Mouse (Mus musculus) adrenal gland, adult (tissue): Measurements from ENCODE around the gene Antxr1.
A peak's percentile ranks its signal among the peaks of the same experiment; 100 is the strongest.

ENCODE experiments used
- DNase-seq, 2 experiments: peaks; one replicate each; pipeline ENCODE4 v3.0.0; 2022 to 2023; ENCODE audit warnings: low spot score in 1 of 2; ENCODE audit not compliant: inconsistent age in 2 of 2

Gene Antxr1

DNA sequence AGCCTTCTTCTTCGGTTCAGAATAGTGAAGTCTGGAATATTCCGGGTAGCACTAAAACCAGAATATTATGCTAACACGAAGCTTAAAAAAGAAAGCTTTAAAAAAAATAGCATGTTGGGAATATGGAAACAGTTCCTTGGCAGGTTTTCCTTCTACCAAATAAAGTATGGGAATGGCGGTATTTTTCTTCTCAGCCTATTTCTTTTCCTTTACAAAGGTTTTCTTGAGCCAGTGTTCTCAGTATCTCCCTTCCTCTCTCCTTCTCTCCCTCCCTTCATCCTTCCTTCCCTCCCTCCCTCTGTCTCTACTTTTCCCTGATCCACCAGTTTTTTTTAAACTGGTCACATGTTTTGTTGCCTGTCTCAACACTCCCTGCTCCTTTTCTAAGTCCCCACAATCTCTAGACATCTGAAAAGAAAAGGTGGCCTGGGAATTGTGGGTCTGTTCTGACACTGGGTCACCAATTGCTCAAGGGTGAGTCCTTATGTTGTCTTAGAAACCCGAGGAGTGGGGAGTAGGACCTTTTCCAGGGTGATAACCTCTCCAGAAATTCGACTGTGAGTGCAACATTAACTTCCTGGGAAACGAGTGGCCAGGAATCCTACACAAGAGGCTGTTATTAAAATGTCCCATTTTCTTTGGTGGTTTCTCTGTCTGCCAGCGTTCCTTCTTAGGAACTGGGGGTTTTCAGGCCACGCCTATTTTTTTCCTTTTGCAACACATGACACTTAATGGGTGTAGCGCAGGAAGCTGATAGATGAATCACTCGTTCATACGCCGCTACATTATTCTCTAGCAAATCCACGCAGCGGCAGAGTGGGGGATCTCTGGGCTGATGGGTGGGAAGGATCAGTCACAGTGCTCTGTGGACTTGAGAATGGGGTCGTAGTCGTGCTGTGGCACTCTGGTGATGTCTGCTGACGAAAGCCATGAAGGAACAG, 42.4 kb downstream of the Antxr1 start:
- no peak for DNase-seq

DNA sequence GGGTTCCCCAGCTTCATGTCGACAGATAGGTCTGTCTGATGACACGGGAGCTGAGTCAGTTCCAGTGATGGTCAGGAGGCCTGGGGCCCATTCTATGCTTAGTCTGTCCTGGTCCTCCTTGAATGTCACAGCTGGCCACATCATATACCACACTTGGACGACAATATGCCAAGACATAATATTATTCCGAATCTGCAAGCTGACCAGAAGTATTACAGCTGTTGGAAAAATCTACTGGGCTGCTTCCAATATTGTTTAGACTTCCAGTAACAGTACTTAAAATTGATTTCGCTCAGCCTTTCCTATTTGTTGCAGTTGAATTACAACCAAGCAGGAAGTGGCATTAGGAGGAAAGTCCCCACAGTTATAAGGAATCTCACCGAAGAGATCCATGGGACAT, 48.4 kb downstream of the Antxr1 start:
- DNase-seq: no peak

DNA sequence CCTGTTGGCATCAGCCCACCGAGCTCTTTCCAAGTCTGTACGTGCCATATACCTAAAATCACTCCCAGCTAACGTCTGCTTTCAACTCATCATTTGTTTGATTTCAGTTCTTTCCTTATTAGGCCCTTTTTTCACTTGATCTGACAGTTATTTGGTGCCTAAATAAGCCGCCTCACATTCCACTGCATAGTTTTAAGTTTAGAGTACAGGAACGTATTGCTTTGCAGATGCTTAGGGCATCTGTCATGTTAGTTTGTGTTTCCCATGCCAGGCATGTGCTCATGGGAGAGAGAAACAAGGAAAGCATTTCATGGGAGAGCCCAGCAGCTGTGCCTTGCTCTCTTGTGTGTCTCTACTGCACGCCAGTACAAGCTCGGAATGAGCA, 50.3 kb downstream of the Antxr1 start:
- no peak for DNase-seq

GRCm38 (mm10) chr6:87284716-87285364, 50.8 kb downstream of the Antxr1 start:
- DNase-seq: no peak

DNA sequence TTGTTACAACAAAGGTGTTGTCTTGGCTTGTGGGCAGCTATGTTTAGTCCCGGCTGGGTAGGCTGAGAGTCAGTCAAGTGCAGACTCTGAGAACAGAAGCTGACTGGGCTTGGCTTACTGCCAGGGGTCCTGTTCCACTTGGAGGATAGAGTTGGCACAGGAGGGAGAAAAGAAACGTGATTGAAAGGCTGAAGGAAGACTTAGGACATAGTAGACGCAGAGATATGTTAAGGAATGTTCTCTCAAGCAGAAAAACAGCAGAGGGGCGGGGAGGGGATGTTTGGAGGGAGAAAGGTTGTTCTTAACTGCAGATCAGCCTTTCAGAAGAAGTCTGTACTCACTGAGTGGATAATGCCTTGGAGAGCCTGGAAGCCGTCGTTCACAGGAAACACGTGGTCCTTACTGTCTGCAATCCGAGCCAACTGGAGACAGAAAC, 53.3 kb downstream of the Antxr1 start:
- DNase-seq: peak; percentile 8 to 46

- no peak for DNase-seq
Measured at GRCm38 (mm10) chr6:87281771-87282170, 53.9 kb downstream of the Antxr1 start.

- no peak for DNase-seq
Measured at GRCm38 (mm10) chr6:87278151-87278550, 57.5 kb downstream of the Antxr1 start.

- peak; percentile 10 to 66 for DNase-seq
Measured at GRCm38 (mm10) chr6:87277527-87277926, 58.1 kb downstream of the Antxr1 start.

DNA sequence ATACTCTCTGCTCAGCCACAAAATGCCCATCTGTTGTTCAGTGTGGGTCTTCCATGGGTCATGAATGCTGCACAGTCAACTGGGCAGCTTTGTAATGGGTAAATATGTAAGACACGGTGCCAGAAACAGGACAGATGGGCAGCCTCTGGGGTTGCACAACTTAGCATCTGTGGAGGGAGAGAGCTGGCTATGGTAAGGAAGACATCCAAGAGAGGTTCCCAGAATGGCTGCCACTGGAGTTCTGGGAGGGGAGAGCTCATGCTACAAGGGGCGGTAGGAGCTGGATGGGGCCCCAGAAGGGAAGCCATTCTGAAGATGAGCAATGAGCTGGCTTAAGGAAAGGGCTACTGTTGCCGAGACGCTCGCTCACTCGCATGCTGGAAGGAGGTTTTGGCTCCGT, 58.7 kb downstream of the Antxr1 start:
- no peak for DNase-seq

- DNase-seq: no peak
Measured at GRCm38 (mm10) chr6:87274779-87275178, 60.8 kb downstream of the Antxr1 start.

- no peak for DNase-seq
Measured at GRCm38 (mm10) chr6:87273791-87274190, 61.8 kb downstream of the Antxr1 start.

GRCm38 (mm10) chr6:87273141-87273540, 62.5 kb downstream of the Antxr1 start:
- DNase-seq: no peak

DNA sequence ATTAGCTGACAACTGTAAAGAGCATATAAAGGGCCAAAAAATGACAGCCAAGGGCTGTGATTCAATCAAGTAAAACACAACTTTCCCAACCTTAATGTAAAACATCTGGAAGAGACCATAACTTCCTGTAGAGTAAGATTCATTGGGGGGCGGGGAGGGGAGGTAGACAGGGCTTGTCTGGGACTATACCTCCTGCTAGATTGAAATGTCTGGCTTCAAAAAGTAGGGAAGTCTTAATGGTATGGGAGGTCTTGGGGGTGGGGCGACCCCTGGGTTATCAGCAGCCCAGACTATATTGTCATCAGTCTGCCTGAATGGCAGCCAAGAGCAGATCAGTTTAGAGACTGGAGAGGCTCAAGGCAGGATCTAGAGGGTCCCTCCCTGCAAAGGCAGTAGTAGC, 63.4 kb downstream of the Antxr1 start:
- DNase-seq: no peak

GRCm38 (mm10) chr6:87270452-87270851, 65.2 kb downstream of the Antxr1 start:
- DNase-seq: no peak

DNA sequence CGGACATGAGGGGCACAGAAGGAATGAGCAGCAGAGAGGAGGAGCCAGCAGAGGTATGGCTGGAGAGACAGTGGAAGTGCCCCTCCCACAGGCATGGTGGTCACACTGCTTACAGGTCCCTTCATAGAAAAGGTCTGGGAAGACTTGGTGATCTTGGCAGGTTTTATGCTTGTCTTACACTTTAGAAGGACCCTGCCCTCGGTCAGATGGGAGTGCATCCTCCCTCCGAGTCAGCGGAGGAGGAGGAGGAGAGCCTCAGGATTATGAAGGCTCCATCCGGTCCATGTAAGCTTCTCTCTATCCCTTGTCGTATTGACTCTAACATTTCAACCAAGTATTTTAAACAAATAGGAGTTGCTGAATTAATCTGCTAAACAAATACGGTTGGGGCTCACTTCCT, 65.7 kb downstream of the Antxr1 start:
- DNase-seq: no peak

- DNase-seq: no peak
Measured at GRCm38 (mm10) chr6:87262666-87263065, 73.0 kb downstream of the Antxr1 start.

DNA sequence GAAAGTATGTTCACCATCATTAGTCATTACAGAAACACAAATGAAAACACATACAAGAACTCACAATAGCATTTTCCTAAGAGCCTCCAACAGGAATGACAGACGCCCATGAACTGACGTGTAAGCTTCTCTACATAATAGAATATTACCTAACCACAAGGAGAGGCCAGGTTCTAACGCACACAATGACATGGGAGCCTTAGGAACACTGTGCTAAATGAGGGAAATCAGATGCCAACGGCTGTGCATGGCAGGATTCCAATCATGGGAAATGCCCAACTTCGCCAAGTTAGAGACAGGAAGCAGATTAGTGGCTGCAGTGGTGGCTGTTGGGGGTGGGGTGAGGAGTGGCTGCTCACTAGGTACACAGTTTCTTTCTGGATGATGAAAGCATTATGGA, 76.6 kb downstream of the Antxr1 start:
- DNase-seq: no peak

DNA sequence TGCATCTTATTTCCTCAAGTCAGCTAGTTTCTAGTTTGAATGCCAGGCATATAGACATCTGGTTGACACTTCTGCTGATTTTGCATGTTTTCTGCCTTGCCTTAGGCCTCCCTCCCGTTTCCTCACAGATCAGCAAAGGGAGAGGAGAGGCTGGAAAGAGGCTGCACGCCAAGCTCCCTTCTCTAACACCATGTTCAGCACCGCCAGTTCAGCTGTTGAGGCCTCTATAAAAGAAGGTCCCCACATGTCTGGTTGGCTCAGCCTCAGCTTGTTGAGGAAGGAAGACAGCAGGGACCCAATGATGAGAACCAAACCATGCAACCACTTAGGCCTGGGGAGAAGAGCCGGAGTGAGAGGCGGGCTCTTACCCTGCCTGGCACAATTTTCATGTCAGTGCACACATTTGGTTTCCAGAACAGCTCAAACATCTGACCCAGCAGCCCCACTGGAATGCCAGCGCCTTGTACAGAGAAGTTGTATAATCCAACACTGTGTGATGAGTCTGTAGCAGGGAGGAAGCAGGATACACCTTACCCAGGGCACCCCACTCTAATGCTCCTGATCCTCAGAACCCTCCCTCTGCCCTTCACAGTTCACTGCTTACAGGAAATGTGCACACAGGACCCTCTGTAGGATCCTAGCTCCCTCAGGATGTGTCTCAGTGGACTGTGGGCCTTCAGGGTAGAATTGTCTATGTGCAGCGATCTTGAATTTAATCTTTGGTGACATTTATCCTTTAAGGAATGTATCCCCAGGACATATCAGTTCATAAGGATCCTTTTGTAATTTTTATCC, 77.4 kb downstream of the Antxr1 start:
- DNase-seq: no peak

GRCm38 (mm10) chr6:87257471-87257870, 78.2 kb downstream of the Antxr1 start:
- no peak for DNase-seq

DNA sequence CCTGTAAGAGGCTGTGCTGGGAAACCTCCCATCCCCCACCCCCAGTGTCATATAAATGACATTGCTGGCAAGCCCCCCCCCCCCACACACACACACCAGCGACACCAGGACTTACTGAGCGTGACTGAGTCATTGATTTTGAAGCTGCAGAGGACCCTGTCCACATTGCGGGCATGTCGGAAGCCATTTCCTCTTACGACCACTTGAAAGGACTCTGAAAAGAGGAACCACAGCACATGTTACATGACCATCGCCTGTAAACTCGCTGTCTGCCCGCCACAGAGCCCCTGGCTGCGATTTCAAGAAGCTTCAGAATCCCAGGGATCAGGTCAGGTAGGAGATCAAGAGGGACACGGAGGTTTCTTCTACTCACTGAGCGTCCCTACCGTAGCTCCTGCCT, 80.0 kb downstream of the Antxr1 start:
- DNase-seq: no peak

- no peak for DNase-seq
Measured at GRCm38 (mm10) chr6:87254756-87255155, 80.9 kb downstream of the Antxr1 start.

GRCm38 (mm10) chr6:87251716-87252115, 83.9 kb downstream of the Antxr1 start:
- DNase-seq: no peak
